Mouse (Mus musculus) WW6 (cell line): ENCODE results near the gene Aurkc.
"Not testable (repeated sequence)": the region's sequence is repeated elsewhere in the genome, so short reads cannot be mapped to it uniquely, and the experiment has no call there.

ENCODE experiments used
- DNase-seq: peaks from one replicate; pipeline ENCODE4 v3.0.0-alpha.2; 2013; ENCODE audit warnings: low read depth, low spot score

Gene Aurkc

DNA sequence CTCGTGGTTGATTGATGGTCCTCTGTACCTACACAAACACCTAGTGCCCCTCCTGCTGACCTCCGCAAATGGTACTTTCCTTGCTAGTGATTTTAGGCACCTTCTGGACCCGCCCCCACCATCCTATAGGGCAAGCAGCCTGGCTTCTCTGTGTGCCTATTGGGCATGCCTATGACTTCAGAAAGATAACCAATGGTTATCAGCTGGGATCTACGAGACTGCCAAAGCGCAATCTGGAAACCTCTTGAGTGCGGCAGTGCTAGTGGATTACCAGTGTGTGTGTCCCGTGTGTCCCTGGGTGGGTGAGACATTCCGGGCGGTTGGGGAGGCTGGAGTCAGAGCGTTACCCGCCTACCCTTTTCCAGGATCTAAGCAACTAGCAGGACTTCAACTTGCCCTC, at the start of gene Aurkc:
TSS of gene Aurkc (plus strand) at position 50 of the 400 bp plus-strand sequence.
- DNase-seq: not testable (repeated sequence)

DNA sequence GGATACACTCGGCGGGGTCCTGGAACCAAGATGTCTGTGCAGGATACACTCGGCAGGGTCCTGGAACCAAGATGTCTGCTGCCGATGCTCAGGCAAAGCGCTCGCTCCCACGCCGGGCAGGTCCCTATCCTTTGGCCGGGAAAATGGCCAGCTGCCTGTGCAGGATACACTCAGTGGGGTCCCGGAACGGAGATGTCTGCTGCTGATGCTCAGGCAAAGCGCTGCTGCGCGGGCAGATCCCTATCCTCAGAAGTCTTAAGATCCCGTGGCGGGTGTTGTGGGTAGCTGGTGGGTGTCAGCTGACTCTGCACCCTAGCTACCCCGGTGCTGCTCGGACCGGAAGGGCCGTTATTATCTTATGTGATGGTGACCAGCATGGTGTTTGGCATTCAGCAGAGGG, 47.0 kb upstream of the Aurkc start:
- peak; percentile 31 for DNase-seq

DNA sequence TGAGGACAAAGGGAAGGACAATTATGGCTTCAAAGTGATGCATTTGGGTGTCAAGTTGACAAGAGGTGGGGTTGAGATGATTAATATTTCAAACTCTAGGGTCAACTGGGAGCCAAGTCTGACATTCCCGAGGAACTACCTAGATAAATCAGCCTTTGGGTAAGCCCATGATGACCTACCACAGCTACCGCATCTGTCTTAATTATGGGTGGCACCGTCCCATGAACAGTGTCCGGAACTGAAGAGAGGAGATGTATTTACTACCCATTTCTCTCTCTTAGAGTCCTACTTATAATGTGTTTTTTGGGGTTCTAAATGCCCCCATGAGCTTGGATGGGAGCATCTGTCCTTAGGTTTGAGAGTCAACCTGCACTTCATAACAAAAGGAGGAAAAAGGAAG, 38.5 kb upstream of the Aurkc start:
- DNase-seq: no peak

DNA sequence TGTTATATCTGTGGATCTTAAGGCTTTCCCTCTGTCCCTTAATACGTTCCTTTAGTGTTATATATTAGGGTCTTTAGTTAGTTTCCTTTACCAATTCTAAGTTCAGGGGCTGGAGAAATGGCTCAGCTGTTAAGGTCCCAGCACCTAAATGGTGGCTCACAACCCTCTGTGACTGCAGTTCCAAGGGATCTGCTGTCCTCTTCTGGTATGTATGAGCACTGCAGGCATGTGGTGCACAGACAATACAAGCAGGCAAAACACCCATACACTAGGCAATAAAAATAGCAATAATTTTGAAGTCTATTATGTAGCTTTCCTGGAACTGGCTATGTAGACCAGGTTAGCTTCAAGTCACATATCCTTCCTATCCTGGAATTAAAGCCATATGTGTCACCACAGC, 36.5 kb upstream of the Aurkc start:
- no peak for DNase-seq

DNA sequence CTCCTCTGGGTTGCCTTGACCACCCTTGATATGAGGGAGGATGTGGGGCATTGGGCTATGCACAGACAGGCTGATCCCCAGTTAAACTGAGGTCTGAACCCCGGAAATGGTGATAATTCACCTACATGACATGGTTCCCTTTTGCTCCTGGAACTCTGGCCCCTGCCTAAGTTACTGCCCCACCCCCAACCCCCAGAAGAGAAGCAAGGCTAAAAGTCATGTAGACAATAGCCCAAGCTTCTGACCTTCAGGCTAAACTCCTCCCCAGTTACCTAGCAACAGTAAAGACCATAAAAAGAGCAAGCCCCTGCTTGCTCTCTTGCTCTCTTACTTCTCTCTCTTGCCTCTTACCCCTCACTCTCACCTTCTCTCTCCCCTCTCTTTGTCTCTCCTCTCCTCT, 21.5 kb upstream of the Aurkc start:
- DNase-seq: no peak

DNA sequence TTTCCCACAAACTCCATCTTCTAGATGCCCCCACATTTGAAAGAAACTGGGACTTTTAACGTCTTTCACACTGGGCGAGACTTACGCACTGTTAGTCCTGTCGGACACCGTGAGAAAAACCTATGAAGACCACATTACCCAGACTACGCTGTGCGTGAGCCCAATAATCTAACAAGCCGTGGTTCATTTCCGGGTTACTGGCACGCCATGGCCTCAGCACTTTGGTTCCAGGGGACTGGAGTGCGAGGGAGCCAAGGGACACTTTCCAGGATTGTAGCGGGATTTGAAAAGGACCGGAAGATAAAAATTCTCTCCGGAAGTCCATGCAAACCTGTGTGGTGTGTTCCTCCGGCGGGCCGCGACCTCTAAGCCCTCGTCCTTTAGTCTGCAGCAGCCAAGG, 18.2 kb upstream of the Aurkc start:
- DNase-seq: no peak

DNA sequence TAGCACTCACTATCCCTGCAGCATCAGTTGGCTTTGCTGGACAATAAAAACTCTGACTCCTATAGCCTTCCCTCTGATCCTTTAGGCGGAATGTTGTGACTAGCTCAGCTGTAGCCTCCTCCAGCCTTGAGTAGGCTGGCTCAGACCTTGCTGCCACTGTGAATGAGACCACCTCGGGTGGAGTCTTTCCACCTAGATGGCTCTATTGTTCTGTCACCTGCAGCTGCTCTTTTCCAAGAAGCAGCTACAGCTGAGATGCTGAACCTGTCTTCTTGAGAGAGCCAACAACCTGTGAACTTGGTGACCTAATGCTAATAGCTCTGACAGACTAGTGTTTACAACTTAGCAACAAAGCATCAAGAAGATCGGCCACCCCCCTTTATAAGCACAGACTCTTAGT, 3.8 kb downstream of the Aurkc start:
- not testable (repeated sequence) for DNase-seq

DNA sequence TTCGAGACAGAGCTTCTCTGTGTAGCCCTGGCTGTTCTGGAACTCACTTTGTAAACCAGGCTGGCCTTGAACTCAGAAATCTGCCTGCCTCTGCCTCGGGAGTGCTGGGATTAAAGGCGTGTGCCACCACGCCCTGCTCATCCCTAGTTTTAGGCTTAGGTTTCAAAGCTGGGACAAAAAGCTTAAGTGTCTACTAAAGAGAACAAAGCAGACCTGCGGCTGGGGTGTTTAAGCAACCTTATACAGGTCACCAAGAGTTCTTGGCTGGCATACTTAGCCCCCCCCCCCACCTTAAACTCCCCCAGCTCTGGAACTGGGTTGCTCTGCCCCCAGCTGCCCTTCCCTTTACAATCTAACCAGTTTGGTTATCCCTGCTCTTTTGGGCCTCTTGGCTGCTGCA, 10.3 kb downstream of the Aurkc start:
- DNase-seq: not testable (repeated sequence)

DNA sequence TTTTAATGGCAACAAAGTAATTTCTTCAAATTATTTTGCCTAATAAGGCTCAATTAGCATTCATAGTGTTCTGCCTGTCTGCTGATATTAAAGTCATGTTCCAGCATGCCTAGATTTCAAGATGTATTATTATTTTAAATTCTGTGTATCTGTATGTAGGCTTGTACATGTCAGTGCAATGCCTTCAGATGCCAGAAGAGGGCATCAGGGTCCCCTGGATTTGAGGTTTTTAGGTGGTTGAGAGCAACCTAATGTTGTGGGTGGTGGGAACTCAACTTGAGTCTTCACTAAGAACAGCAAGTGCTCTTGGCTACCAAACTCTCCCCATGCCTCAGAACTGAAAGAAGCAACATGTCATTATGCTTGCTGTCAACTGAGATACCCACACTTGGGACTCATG, 32.3 kb downstream of the Aurkc start:
- DNase-seq: no peak

DNA sequence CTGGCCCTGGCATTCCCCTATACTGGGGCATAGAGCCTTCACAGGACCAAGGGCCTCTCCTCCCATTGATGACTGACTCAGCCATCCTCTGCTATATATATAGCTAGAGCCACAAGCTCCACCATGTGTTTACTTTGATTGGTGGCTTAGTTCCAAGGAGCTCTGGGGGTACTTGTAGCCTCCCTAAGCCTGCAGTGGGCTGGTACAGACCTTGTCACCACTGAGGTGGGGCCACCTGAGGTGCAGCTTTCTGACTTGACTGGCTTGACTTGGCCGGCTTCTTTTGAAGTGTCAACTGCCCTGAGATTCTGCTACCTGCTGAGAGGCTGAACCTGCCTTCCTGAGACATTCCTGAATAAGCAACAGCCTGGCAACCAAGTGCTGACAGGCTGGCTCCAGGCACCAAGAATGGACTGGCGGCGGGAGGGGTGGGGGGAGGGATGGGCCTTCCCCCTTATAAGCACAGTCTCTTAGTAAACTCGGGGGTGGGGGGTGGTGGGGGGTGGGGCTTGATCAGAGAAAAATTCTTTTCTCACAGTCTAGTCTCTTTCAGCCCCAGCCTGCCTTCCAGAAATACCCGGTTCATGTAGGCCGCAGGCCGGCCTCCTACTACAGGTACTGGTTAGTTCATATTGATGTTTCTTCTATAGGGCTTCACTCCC, 54.7 kb downstream of the Aurkc start:
- peak; percentile 11 for DNase-seq
